Mouse (Mus musculus) embryonic facial prominence, embryonic 12.5 days (tissue): Measurements from ENCODE around the gene Frmd4a. TPM values are rescaled to one million over a fixed set of nuclear protein-coding genes. Genes with fewer than 3 reads are reported as not detected.

Experiments
- ATAC-seq: fragments of 200-750 bp; cut with Nextera tagmentation; 2 replicates; pipeline ENCODE4 v1.8.0; 2017; ENCODE audit not compliant: insufficient number of reproducible peaks, insufficient read depth, low FRiP score, low TSS enrichment
- H3K27ac ChIP-seq: fragments of 300-500 bp; sonication (generic); 2 replicates; pipeline ENCODE4 v1.5.1; 2016; ENCODE audit warnings: mild to moderate bottlenecking
- H3K27me3 ChIP-seq: fragments of 300-500 bp; sonication (generic); 2 replicates; pipeline ENCODE4 v1.6.1; 2016; ENCODE audit warnings: mild to moderate bottlenecking, moderate library complexity
- H3K36me3 ChIP-seq: fragments of 300-500 bp; sonication (generic); 2 replicates; pipeline ENCODE4 v1.6.1; 2016; ENCODE audit warnings: mild to moderate bottlenecking
- H3K4me1 ChIP-seq: fragments of 300-500 bp; sonication (generic); 2 replicates; pipeline ENCODE4 v1.6.1; 2016
- H3K4me2 ChIP-seq: fragments of 300-500 bp; sonication (generic); replicated peaks from 2 replicates; pipeline ENCODE4 v1.6.1; 2016; ENCODE audit warnings: mild to moderate bottlenecking, moderate library complexity
- H3K4me3 ChIP-seq: fragments of 300-500 bp; sonication (generic); 2 replicates; pipeline ENCODE4 v1.5.1; 2016; ENCODE audit warnings: mild to moderate bottlenecking
- H3K9ac ChIP-seq: fragments of 300-500 bp; sonication (generic); 2 replicates; pipeline ENCODE4 v1.6.1; 2016; ENCODE audit warnings: mild to moderate bottlenecking, moderate library complexity
- H3K9me3 ChIP-seq: fragments of 300-500 bp; sonication (generic); 2 replicates; pipeline ENCODE4 v1.6.1; 2016; ENCODE audit warnings: mild to moderate bottlenecking, moderate library complexity
- WGBS: fragments of 180-500 bp; shearing (Covaris S2); methylation state at CpG from one replicate; pipeline ENCODE4 v1.1.7; 2016; 5-methylcytosine and 5-hydroxymethylcytosine counted together
- polyA plus RNA-seq: library from polyadenylated mRNA; unstranded; fragments of >200 nt; fragmentation: Nextera tagmentation; extraction: Ambion mirVana; gene quantifications from 2 replicates; pipeline ENCODE4 v1.2.1, GENCODE M21; 2016

Frmd4a gene
- polyA plus RNA-seq, 1 experiment from 2014 or later, result 58.7 TPM

DNA sequence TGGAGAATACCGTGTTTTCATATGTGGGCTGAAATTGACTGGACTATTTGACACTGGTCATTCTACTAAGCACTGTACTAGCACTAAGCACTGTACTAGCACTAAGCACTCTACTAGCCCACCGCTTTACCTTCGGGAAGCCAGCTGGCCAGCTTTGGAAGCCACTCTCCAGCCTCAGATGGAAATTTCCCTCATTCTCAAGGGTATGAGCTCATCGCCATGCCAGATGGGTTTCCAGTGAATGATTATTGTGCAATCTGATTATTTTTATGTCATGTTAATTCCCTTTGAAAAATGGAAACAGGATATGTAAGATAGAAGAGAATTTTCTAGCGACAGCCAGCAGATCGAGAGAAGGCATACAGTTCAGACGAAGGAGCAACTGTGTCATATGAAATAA, 324.5 kb downstream of the Frmd4a start:
- Histone ChIP-seq H3K4me3 (no peak overlapping the region), H3K9me3 (no peaks in the 10 kb centered on the region), H3K27me3 (no peaks in the 10 kb centered on the region), H3K36me3 (no peaks in the 10 kb centered on the region), H3K4me2 (no peak overlapping the region), H3K27ac (no peak overlapping the region), H3K9ac (no peak overlapping the region), H3K4me1 (peaks cover 43% of the 10 kb centered on the region)
- ATAC-seq, result no peak
- WGBS, result 70% methylated on average over 7 of the region's 7 CpGs

DNA sequence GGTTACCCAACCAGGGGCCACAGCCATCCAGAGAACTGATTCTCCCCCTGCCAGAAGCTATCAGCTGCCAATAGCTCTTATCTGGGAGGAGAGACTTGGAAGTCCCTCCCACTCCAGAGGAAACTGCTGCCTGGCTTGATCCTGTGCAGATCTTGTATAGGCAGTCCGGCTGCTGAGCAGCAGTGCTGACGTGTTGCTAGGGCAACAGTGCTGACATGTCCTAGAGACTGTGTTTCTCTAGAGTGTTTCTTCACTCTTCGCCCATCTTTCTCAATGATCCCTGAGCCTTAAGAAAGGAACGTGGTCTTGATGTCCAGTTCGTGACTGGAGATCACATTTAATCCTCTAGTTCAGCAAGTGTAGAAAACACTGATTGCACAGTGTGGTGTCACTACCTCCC, 326.9 kb downstream of the Frmd4a start:
- 83% methylated on average over 5 of the region's 5 CpGs for WGBS
- H3K9me3 ChIP-seq, result no peaks in the 10 kb centered on the region
- no peak overlapping the region for H3K4me2 ChIP-seq
- H3K27ac ChIP-seq, result no peak overlapping the region
- H3K4me3 ChIP-seq, result no peak overlapping the region
- peaks cover 49% of the 10 kb centered on the region for H3K4me1 ChIP-seq
- H3K36me3 ChIP-seq, result no peaks in the 10 kb centered on the region
- H3K27me3 ChIP-seq, result no peaks in the 10 kb centered on the region
- H3K9ac ChIP-seq, result no peak overlapping the region
- ATAC-seq, result no peak

- Histone ChIP-seq H3K27ac (peak overlapping the region; percentile 7; the same call in 1 of the 2 replicates), H3K27me3 (no peaks in the 10 kb centered on the region), H3K4me1 (peaks cover 46% of the 10 kb centered on the region), H3K9me3 (no peaks in the 10 kb centered on the region), H3K4me2 (no peak overlapping the region), H3K9ac (no peak overlapping the region), H3K4me3 (no peak overlapping the region), H3K36me3 (no peaks in the 10 kb centered on the region)
- WGBS, result 41% methylated on average over 6 of the region's 6 CpGs
- no peak for ATAC-seq
Measured at GRCm38 (mm10) chr2:4346232-4346631, 328.7 kb downstream of the Frmd4a start.

DNA sequence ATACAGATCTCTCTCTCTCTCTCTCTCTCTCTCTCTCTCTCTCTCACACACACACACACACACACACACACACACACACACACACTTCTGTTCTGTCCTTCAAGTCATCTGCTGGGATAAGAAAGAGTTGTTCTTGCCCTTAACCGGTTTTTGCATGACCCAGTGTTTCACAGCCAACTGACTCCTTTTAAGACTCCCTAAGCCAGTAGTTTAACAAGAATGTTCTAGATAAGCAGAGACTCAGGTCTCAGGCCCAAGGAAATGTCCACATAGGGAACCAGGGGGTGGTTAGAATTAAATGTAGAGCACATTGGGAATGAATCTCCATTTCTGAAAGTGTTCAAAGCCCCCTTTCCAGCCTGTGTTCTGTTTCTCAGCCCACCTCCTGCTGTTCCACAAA, 329.4 kb downstream of the Frmd4a start:
- H3K9ac ChIP-seq, result no peak overlapping the region
- H3K27me3 ChIP-seq, result no peaks in the 10 kb centered on the region
- peaks cover 40% of the 10 kb centered on the region for H3K4me1 ChIP-seq
- 74% methylated on average over 1 of the region's 1 CpGs for WGBS
- H3K4me2 ChIP-seq, result no peak overlapping the region
- no peak overlapping the region for H3K4me3 ChIP-seq
- ATAC-seq, result no peak
- H3K36me3 ChIP-seq, result no peaks in the 10 kb centered on the region
- no peaks in the 10 kb centered on the region for H3K9me3 ChIP-seq
- H3K27ac ChIP-seq, result peak overlapping the region; percentile 7; the same call in 1 of the 2 replicates

DNA sequence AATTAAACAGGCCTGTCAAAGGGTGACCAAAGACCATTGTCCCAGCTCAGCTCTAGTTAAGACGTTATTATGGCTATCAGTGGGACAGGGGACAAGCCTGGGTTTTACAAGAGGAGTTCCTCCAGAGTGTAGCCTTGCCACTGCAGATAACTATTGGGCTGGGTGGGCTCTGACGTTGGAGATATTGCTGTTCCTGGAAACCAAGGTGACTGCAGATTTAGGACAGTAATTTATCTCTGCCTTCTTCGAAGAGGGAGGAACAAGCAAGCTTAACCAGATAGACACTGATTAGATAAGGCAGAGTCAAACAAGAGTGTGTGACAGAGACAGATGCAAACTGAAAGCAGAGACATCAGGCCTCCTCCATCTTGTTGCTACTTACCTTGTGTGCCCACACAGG, 330.3 kb downstream of the Frmd4a start:
- no peak overlapping the region for H3K4me3 ChIP-seq
- H3K27ac ChIP-seq, result peak overlapping the region; percentile 42
- H3K27me3 ChIP-seq, result no peaks in the 10 kb centered on the region
- no peak overlapping the region for H3K9ac ChIP-seq
- peaks cover 44% of the 10 kb centered on the region for H3K4me1 ChIP-seq
- H3K36me3 ChIP-seq, result no peaks in the 10 kb centered on the region
- 56% methylated on average over 3 of the region's 3 CpGs for WGBS
- no peaks in the 10 kb centered on the region for H3K9me3 ChIP-seq
- ATAC-seq, result no peak
- no peak overlapping the region for H3K4me2 ChIP-seq

- H3K4me2 ChIP-seq, result no peak overlapping the region
- H3K27me3 ChIP-seq, result no peaks in the 10 kb centered on the region
- no peak overlapping the region for H3K4me3 ChIP-seq
- no peaks in the 10 kb centered on the region for H3K36me3 ChIP-seq
- no peak overlapping the region for H3K9ac ChIP-seq
- 37% methylated on average over 5 of the region's 5 CpGs for WGBS
- no peak for ATAC-seq
- H3K27ac ChIP-seq, result peak overlapping the region; percentile 42
- H3K9me3 ChIP-seq, result no peaks in the 10 kb centered on the region
- H3K4me1 ChIP-seq, result peaks cover 50% of the 10 kb centered on the region
Measured at GRCm38 (mm10) chr2:4348509-4348908, 331.0 kb downstream of the Frmd4a start.

DNA sequence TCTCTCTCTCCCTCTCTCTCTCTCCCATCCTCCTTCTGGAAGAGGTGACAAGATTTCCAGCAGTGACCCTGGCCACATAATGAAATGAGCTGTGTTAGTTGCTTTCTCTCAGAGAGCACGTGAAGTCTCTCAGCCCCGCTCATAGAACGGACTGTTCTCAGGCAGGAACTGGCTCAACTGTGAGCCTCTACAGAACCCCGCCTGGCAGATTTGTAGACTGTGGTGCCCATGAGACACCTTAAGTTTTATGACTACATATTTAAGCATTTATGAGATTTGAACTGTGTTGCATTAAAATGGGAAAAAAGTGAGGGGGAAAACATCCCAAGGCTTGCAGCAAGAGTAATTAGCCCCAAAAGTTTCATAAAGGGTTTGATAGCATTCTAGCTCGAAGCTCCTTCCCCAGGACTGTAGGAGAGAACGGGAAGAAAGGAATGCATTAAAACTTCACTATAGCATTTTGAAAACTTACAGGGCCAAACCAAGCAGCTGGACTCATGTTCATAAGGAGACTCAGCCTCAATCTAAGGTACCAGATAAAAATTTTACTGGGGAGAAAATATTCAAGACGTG, 339.4 kb downstream of the Frmd4a start:
- no peak overlapping the region for H3K4me2 ChIP-seq
- WGBS, result 84% methylated on average over 7 of the region's 7 CpGs
- H3K4me1 ChIP-seq, result peaks cover 21% of the 10 kb centered on the region
- no peak overlapping the region for H3K4me3 ChIP-seq
- no peaks in the 10 kb centered on the region for H3K36me3 ChIP-seq
- no peak overlapping the region for H3K27ac ChIP-seq
- no peaks in the 10 kb centered on the region for H3K9me3 ChIP-seq
- ATAC-seq, result no peak
- no peak overlapping the region for H3K9ac ChIP-seq
- H3K27me3 ChIP-seq, result no peaks in the 10 kb centered on the region

- Histone ChIP-seq H3K27ac (peak overlapping the region; percentile 38; the same call in 1 of the 2 replicates), H3K27me3 (no peaks in the 10 kb centered on the region), H3K4me1 (peaks cover 18% of the 10 kb centered on the region), H3K9ac (no peak overlapping the region), H3K9me3 (no peaks in the 10 kb centered on the region), H3K36me3 (0 out of 2 replicates have a peak, but pooled peaks cover 6% of the 10 kb centered on the region), H3K4me2 (no peak overlapping the region), H3K4me3 (no peak overlapping the region)
- 30% methylated on average over 9 of the region's 9 CpGs for WGBS
- ATAC-seq, result no peak; the same call in 1 of the 2 replicates
Measured at GRCm38 (mm10) chr2:4361981-4362834, 344.7 kb downstream of the Frmd4a start.

- ATAC-seq, result no peak
- H3K27ac ChIP-seq, result no peak overlapping the region
- 97% methylated on average over 4 of the region's 4 CpGs for WGBS
Measured at GRCm38 (mm10) chr2:4364908-4365307, 347.4 kb downstream of the Frmd4a start.

DNA sequence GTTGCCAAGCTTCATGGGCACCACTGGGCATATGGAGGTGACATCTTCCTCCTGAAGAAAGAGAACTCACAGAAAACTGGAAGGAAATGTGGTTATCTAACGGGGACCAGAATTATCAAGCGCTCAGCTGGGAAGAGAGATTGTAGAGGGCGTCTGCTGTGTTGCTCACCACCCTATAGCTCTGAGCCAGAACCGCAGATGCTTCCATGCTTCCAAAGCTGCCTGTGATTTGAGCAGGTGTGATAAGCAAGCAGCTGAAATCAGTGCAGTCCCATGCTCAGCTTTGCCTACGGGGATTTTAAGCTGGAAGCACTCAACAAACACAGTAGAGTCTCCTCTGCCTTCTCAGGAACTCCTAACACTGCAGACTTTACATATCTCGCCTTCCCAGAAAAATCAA, 351.0 kb downstream of the Frmd4a start:
- H3K9me3 ChIP-seq, result no peaks in the 10 kb centered on the region
- H3K4me2 ChIP-seq, result no peak overlapping the region
- H3K9ac ChIP-seq, result no peak overlapping the region
- no peak overlapping the region for H3K27ac ChIP-seq
- peaks cover 8% of the 10 kb centered on the region; the same call in 1 of the 2 replicates for H3K4me1 ChIP-seq
- 0 out of 2 replicates have a peak, but pooled peaks cover 6% of the 10 kb centered on the region for H3K36me3 ChIP-seq
- ATAC-seq, result no peak
- H3K27me3 ChIP-seq, result no peaks in the 10 kb centered on the region
- no peak overlapping the region for H3K4me3 ChIP-seq
- 86% methylated on average over 6 of the region's 6 CpGs for WGBS

More at GRCm38 (mm10) chr2:4364908-4365307, 347.4 kb downstream of the Frmd4a start:
- Histone ChIP-seq H3K9me3 (no peaks in the 10 kb centered on the region), H3K9ac (no peak overlapping the region), H3K4me1 (peaks cover 18% of the 10 kb centered on the region), H3K4me3 (no peak overlapping the region), H3K4me2 (no peak overlapping the region), H3K36me3 (0 out of 2 replicates have a peak, but pooled peaks cover 6% of the 10 kb centered on the region), H3K27me3 (no peaks in the 10 kb centered on the region)

- no peak overlapping the region for H3K4me2 ChIP-seq
- H3K27me3 ChIP-seq, result no peaks in the 10 kb centered on the region
- no peak for ATAC-seq
- 82% methylated on average over 7 of the region's 7 CpGs for WGBS
- peaks cover 8% of the 10 kb centered on the region; the same call in 1 of the 2 replicates for H3K4me1 ChIP-seq
- H3K27ac ChIP-seq, result no peak overlapping the region
- no peaks in the 10 kb centered on the region for H3K9me3 ChIP-seq
- no peak overlapping the region for H3K9ac ChIP-seq
- no peaks in the 10 kb centered on the region for H3K36me3 ChIP-seq
- H3K4me3 ChIP-seq, result no peak overlapping the region
Measured at GRCm38 (mm10) chr2:4370499-4370898, 353.0 kb downstream of the Frmd4a start.

DNA sequence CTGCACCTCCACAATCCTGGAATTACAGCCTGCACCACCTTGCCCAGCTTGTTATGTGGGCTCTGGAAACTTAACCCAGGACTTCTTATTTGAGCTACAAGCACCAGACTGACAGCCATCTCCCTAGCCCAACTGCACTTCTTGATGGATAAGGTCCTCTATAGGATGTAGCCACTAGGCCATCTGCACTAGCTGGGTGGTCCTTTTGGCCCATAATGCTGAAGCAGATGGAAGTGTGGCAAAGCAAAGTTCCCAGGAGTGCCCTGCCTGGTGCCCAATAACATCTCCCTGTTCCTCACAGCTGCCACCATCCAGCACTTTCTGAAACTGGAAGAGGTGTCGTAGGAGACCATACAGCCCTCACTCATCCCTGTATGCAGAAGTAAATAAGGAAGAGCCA, 353.8 kb downstream of the Frmd4a start:
- ATAC-seq, result no peak
- peaks cover 8% of the 10 kb centered on the region; the same call in 1 of the 2 replicates for H3K4me1 ChIP-seq
- 86% methylated on average over 1 of the region's 1 CpGs for WGBS

More for the DNA sequence above, 353.8 kb downstream of the Frmd4a start:
- no peak overlapping the region for H3K9ac ChIP-seq
- H3K27me3 ChIP-seq, result no peaks in the 10 kb centered on the region
- no peaks in the 10 kb centered on the region for H3K9me3 ChIP-seq
- H3K4me2 ChIP-seq, result no peak overlapping the region
- H3K36me3 ChIP-seq, result no peaks in the 10 kb centered on the region
- H3K27ac ChIP-seq, result no peak overlapping the region
- no peak overlapping the region for H3K4me3 ChIP-seq
